Comparison of ENCODE assay signal across 14 mouse cellular contexts in the genomic region with DNA sequence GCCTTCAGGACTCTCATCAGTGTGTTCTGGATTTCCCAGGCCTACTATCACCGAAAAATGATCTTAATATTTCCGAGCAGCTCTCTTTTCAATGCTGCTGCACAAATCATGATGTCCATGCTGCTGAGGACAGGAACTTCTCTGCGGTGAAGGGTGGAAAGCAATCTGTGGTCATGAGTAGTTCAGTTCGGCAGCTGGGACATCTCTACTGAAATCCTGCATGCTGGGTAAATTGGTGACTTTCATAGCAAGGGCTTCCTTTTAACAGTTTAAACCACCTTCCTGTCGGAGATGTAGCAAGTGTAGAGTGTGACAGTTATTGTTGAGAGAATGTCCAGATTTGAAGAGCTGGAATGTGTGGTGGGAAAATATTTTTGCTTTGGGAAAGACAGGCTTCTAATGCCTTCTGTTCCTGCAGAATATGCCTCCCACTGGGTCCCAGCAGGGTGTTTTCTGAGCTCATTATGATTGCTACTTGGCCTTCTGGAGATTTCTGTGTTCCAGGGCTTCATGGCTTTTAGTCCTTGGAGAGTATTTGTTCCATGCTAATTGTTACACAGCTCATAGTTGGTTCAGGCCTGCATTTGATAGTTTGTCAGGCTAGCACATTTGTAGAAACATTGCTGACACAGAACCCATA.
DNase-seq lines count a peak whose midpoint lies in the region; ATAC-seq and TF ChIP-seq lines count a peak whose summit lies in the region.
"Had no signal": no experiment of that assay in that cellular context is flagged by ENCODE, and none has a peak within 500 bp of the region (broad histone marks: within the 10 kb centered on the region; RNA-seq: fewer than 3 reads in every experiment).

No protein-coding gene starts in this region.

- H3K9me3 ChIP-seq in hindbrain, postnatal 0 days (ENCODE audit: low read length) = no peaks in the 10 kb centered on the region
- H3K9me3 ChIP-seq in hindbrain, embryonic 12.5 days (replicated peaks) = no peaks in the 10 kb centered on the region
- no peaks in the 10 kb centered on the region for H3K9me3 ChIP-seq in intestine, embryonic 16.5 days (ENCODE audit: control insufficient read depth, low read length)
- H3K9me3 ChIP-seq: embryonic facial prominence, embryonic 15.5 days; forebrain, embryonic 15.5 days; hindbrain, embryonic 10.5 days had no signal

- H3K4me1 ChIP-seq in hindbrain, postnatal 0 days (ENCODE audit: insufficient read depth, low read length) = 0 out of 2 replicates have a peak, but pooled peaks cover 3% of the 10 kb centered on the region
- H3K4me1 ChIP-seq in hindbrain, embryonic 12.5 days = no peaks in the 10 kb centered on the region
- no peaks in the 10 kb centered on the region for H3K4me1 ChIP-seq in intestine, embryonic 16.5 days (ENCODE audit: control insufficient read depth, insufficient read depth, low read length)
- H3K4me1 ChIP-seq: embryonic facial prominence, embryonic 15.5 days; forebrain, embryonic 15.5 days; hindbrain, embryonic 10.5 days had no signal

- no peak overlapping the region for H3K4me3 ChIP-seq in hindbrain, postnatal 0 days (ENCODE audit: low read length)
- H3K4me3 ChIP-seq in hindbrain, embryonic 12.5 days = no peak overlapping the region
- H3K4me3 ChIP-seq in intestine, embryonic 16.5 days (ENCODE audit: low read length) = no peak overlapping the region
- H3K4me3 ChIP-seq: embryonic facial prominence, embryonic 15.5 days; forebrain, embryonic 15.5 days; hindbrain, embryonic 10.5 days had no signal

- no peak overlapping the region for H3K27ac ChIP-seq in hindbrain, postnatal 0 days
- no peak overlapping the region for H3K27ac ChIP-seq in hindbrain, embryonic 12.5 days
- H3K27ac ChIP-seq in intestine, embryonic 16.5 days (ENCODE audit: low read length) = no peak overlapping the region
- H3K27ac ChIP-seq: embryonic facial prominence, embryonic 15.5 days; forebrain, embryonic 15.5 days; hindbrain, embryonic 10.5 days had no signal

- H3K9ac ChIP-seq in hindbrain, postnatal 0 days (replicated peaks; ENCODE audit: low read length) = no peak overlapping the region
- H3K9ac ChIP-seq in hindbrain, embryonic 12.5 days = no peak overlapping the region
- H3K9ac ChIP-seq in intestine, embryonic 16.5 days (ENCODE audit: low read depth, low read length) = no peak overlapping the region
- H3K9ac ChIP-seq: embryonic facial prominence, embryonic 15.5 days; forebrain, embryonic 15.5 days had no signal

- H3K27me3 ChIP-seq in hindbrain, postnatal 0 days (ENCODE audit: insufficient read depth, low read length) = no peaks in the 10 kb centered on the region
- no peaks in the 10 kb centered on the region for H3K27me3 ChIP-seq in hindbrain, embryonic 12.5 days
- H3K27me3 ChIP-seq in intestine, embryonic 16.5 days (replicated peaks; ENCODE audit: control insufficient read depth, insufficient read depth, low read length) = no peaks in the 10 kb centered on the region
- H3K27me3 ChIP-seq: embryonic facial prominence, embryonic 15.5 days; forebrain, embryonic 15.5 days; Patski had no signal

- peak; percentile 29; the same call in 1 of the 2 replicates for ATAC-seq in hindbrain, postnatal 0 days
- no peak for ATAC-seq in hindbrain, embryonic 12.5 days (ENCODE audit: low FRiP score)
- no peak for ATAC-seq in intestine, embryonic 16.5 days
- ATAC-seq: forebrain, embryonic 15.5 days; Patski had no signal

- H3K4me2 ChIP-seq in hindbrain, postnatal 0 days (ENCODE audit: low read depth, low read length) = no peak overlapping the region
- no peak overlapping the region for H3K4me2 ChIP-seq in hindbrain, embryonic 12.5 days (replicated peaks)
- H3K4me2 ChIP-seq in intestine, embryonic 16.5 days (ENCODE audit: low read depth, low read length) = no peak overlapping the region
- H3K4me2 ChIP-seq: embryonic facial prominence, embryonic 15.5 days; forebrain, embryonic 15.5 days had no signal

- 67% methylated on average over 5 of the region's 5 CpGs for WGBS in hindbrain, postnatal 0 days
- 73% methylated on average over 5 of the region's 5 CpGs for WGBS in hindbrain, embryonic 12.5 days
- WGBS in intestine, embryonic 16.5 days = 71% methylated on average over 5 of the region's 5 CpGs

- peak; percentile 39 for DNase-seq in hindbrain, postnatal 0 days (ENCODE audit: low spot score)
- DNase-seq in brain, adult 2 months (ENCODE audit: low read depth, low spot score) = peak; percentile 65
- DNase-seq in cerebellum, adult 18-20 months = peak; percentile 29 to 41
- DNase-seq in layer of hippocampus, adult 8-10 months (ENCODE audit: low spot score in 2 of 2) = peak; percentile 28 to 29
- DNase-seq in adrenal gland, postnatal 25 days = no peak
- DNase-seq: adrenal gland, adult 2 months; kidney, adult 9 months; right cerebral cortex, adult 18-20 months had no signal

- no peak for TF ChIP-seq CTCF in hindbrain, postnatal 0 days (IDR thresholded peaks at IDR 0.05; ENCODE audit: low read depth)

- no peaks in the 10 kb centered on the region for H3K36me3 ChIP-seq in hindbrain, postnatal 0 days (ENCODE audit: insufficient read depth, low read length)
- no peaks in the 10 kb centered on the region for H3K36me3 ChIP-seq in hindbrain, embryonic 12.5 days
- no peaks in the 10 kb centered on the region for H3K36me3 ChIP-seq in intestine, embryonic 16.5 days (ENCODE audit: control insufficient read depth, insufficient read depth, low read length)
- H3K36me3 ChIP-seq: embryonic facial prominence, embryonic 15.5 days; forebrain, embryonic 15.5 days; hindbrain, embryonic 10.5 days had no signal
